Mouse (Mus musculus): ENCODE results near the gene Cntn5. TPM values are rescaled to one million over a fixed set of nuclear protein-coding genes. Genes with fewer than 3 reads are reported as not detected.

The Cntn5 gene
- polyA plus RNA-seq, 1 experiment from 2014 or later = 0.28 TPM

DNA sequence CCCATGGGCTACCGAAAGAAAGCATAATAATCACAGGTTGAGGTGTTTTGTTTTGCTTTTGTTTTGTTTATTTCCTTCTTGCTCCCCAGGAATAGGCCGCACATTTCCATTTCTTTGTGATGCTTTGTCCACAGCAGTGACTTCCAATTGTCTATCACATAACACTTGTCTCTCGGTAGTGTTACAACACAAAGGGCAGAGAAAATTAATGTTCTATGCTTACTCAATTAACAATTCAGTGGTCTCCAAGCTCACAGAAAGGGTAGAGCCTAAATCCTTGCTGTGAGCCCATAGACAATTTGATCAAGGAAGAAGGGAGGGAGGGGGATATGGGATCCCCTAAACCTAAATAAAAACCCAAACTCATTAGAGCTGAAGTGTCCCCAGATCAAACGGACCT, 671.2 kb downstream of the Cntn5 start:
- no peak for DNase-seq (ENCODE audit: low spot score)
- H3K4me2 ChIP-seq (ENCODE audit: low read depth, low read length) = no peak overlapping the region

DNA sequence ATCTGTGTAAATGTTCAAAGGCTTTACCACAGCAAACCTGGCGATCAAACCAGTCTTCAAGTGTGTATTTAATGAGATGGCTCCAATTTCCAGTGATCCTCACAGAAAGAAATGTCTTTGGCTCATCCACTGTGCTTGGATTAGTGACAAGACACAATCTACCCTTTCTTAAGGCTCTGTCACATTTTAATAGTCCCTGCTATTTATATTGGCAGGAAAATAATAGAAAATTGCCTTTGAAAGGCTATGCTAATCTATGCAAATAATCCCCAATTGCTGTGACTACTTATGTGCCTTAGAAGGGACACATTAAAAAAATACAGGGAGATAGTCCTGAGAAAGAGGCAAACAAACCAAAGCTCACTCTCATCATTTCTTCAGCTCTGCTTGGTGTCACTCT, 672.5 kb downstream of the Cntn5 start:
- Histone ChIP-seq H3K4me3 (ENCODE audit: low read depth, low read length) (no peak overlapping the region), H3K9ac (replicated peaks; ENCODE audit: low read length) (no peak overlapping the region), H3K4me1 (ENCODE audit: control insufficient read depth, insufficient read depth, low read length) (no peaks in the 10 kb centered on the region), H3K27ac (replicated peaks; ENCODE audit: low read depth, low read length) (no peak overlapping the region), H3K36me3 (replicated peaks; ENCODE audit: control insufficient read depth, insufficient read depth, low read depth, low read length) (no peaks in the 10 kb centered on the region), H3K9me3 (replicated peaks; ENCODE audit: control insufficient read depth, low read length) (no peaks in the 10 kb centered on the region), H3K4me2 (ENCODE audit: low read depth, low read length) (no peak overlapping the region), H3K27me3 (ENCODE audit: control insufficient read depth, insufficient read depth, low read length) (no peaks in the 10 kb centered on the region)
- ATAC-seq (replicated peaks; ENCODE audit: insufficient number of reproducible peaks, low FRiP score, low TSS enrichment, low read depth) (no peak), DNase-seq (ENCODE audit: low spot score) (no peak)
- 68% methylated on average over 1 of the region's 1 CpGs for WGBS

More for the DNA sequence above, 671.2 kb downstream of the Cntn5 start:
- Histone ChIP-seq H3K9me3 (replicated peaks; ENCODE audit: control insufficient read depth, low read length) (no peaks in the 10 kb centered on the region), H3K9ac (replicated peaks; ENCODE audit: low read length) (no peak overlapping the region), H3K4me3 (ENCODE audit: low read depth, low read length) (no peak overlapping the region), H3K4me1 (ENCODE audit: control insufficient read depth, insufficient read depth, low read length) (no peaks in the 10 kb centered on the region), H3K27ac (replicated peaks; ENCODE audit: low read depth, low read length) (no peak overlapping the region), H3K36me3 (replicated peaks; ENCODE audit: control insufficient read depth, insufficient read depth, low read depth, low read length) (no peaks in the 10 kb centered on the region), H3K27me3 (ENCODE audit: control insufficient read depth, insufficient read depth, low read length) (no peaks in the 10 kb centered on the region)
- 67% methylated on average over 4 of the region's 4 CpGs for WGBS
- ATAC-seq (replicated peaks; ENCODE audit: insufficient number of reproducible peaks, low FRiP score, low TSS enrichment, low read depth) = no peak

DNA sequence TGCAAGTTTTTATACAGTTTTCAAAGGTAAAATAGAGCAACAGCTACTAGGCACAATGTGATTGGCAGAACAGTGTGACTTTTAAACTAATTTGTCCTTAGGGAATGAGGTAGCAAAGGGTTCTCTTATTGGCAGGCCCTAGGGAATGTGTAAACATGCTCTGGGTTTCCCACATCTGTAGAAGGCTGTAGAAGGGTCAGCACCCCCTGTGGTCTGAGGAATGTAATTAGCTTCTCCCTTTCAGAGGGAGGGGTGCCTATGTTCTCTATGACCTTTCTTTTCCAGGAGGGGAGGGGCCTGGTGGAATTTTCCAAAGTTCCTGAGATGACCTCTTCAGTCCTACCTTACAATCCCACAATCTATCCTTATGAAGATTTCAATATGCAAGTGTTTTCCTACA, 673.6 kb downstream of the Cntn5 start:
- no peak for ATAC-seq (replicated peaks; ENCODE audit: insufficient number of reproducible peaks, low FRiP score, low TSS enrichment, low read depth)
- DNase-seq (ENCODE audit: low spot score) = no peak

DNA sequence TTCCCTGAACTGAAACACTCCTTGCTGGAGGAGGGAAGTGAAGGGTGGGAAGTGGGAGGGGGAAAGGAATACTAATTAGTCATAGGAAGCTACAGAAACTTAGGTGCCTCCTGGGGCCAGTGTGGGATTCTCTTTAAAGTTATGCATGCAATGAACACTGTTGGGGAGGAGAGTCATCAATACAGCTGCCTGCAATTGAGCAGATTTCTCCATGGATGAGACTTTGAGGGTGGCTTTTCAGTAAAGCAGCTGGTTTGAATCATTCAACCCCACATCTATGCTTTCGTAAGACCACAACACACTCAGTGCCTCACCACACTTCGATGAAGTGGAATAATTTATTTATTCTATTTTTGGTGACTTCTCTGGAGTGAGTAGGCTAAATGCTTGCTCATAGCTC, 674.9 kb downstream of the Cntn5 start:
- no peaks in the 10 kb centered on the region for H3K36me3 ChIP-seq (replicated peaks; ENCODE audit: control insufficient read depth, insufficient read depth, low read depth, low read length)
- DNase-seq (ENCODE audit: low spot score) = peak; percentile 21
- no peaks in the 10 kb centered on the region for H3K27me3 ChIP-seq (ENCODE audit: control insufficient read depth, insufficient read depth, low read length)
- H3K4me1 ChIP-seq (ENCODE audit: control insufficient read depth, insufficient read depth, low read length) = no peaks in the 10 kb centered on the region
- H3K4me2 ChIP-seq (ENCODE audit: low read depth, low read length) = no peak overlapping the region
- H3K4me3 ChIP-seq (ENCODE audit: low read depth, low read length) = no peak overlapping the region
- H3K9me3 ChIP-seq (replicated peaks; ENCODE audit: control insufficient read depth, low read length) = no peaks in the 10 kb centered on the region
- WGBS = 32% methylated on average over 2 of the region's 2 CpGs
- no peak overlapping the region for H3K9ac ChIP-seq (replicated peaks; ENCODE audit: low read length)
- H3K27ac ChIP-seq (replicated peaks; ENCODE audit: low read depth, low read length) = no peak overlapping the region
- ATAC-seq (replicated peaks; ENCODE audit: insufficient number of reproducible peaks, low FRiP score, low TSS enrichment, low read depth) = no peak; the same call in 1 of the 2 replicates

More for the DNA sequence above, 673.6 kb downstream of the Cntn5 start:
- Histone ChIP-seq H3K9ac (replicated peaks; ENCODE audit: low read length) (no peak overlapping the region), H3K27me3 (ENCODE audit: control insufficient read depth, insufficient read depth, low read length) (no peaks in the 10 kb centered on the region), H3K4me1 (ENCODE audit: control insufficient read depth, insufficient read depth, low read length) (no peaks in the 10 kb centered on the region), H3K4me3 (ENCODE audit: low read depth, low read length) (no peak overlapping the region), H3K36me3 (replicated peaks; ENCODE audit: control insufficient read depth, insufficient read depth, low read depth, low read length) (no peaks in the 10 kb centered on the region), H3K9me3 (replicated peaks; ENCODE audit: control insufficient read depth, low read length) (no peaks in the 10 kb centered on the region), H3K4me2 (ENCODE audit: low read depth, low read length) (no peak overlapping the region), H3K27ac (replicated peaks; ENCODE audit: low read depth, low read length) (no peak overlapping the region)

DNA sequence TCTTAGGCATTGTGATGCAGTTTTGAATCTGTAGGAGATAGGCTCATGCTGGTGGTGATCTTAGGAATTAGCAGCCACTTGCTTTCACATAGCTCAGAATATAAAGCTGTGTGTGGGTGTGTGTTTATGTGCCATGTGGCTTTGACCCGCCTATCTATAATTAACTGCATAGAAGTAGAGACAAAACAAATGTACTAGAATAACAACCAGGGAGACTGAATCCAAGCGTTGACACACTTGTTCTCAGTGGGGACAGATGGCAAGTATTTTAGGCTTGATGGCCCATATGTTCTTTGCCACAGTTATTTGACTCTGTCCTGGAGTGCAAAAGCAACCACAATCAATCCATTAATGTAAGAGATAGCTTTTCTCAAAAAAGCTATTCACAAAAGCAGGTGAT, 678.6 kb downstream of the Cntn5 start:
- no peak overlapping the region for H3K27ac ChIP-seq (replicated peaks; ENCODE audit: low read depth, low read length)
- no peaks in the 10 kb centered on the region for H3K27me3 ChIP-seq (ENCODE audit: control insufficient read depth, insufficient read depth, low read length)
- no peak overlapping the region for H3K9ac ChIP-seq (replicated peaks; ENCODE audit: low read length)
- H3K4me1 ChIP-seq (ENCODE audit: control insufficient read depth, insufficient read depth, low read length) = no peaks in the 10 kb centered on the region
- H3K36me3 ChIP-seq (replicated peaks; ENCODE audit: control insufficient read depth, insufficient read depth, low read depth, low read length) = no peaks in the 10 kb centered on the region
- no peak for DNase-seq (ENCODE audit: low spot score)
- WGBS = 63% methylated on average over 2 of the region's 2 CpGs
- H3K9me3 ChIP-seq (replicated peaks; ENCODE audit: control insufficient read depth, low read length) = no peaks in the 10 kb centered on the region
- no peak overlapping the region for H3K4me2 ChIP-seq (ENCODE audit: low read depth, low read length)
- H3K4me3 ChIP-seq (ENCODE audit: low read depth, low read length) = no peak overlapping the region
- no peak for ATAC-seq (replicated peaks; ENCODE audit: insufficient number of reproducible peaks, low FRiP score, low TSS enrichment, low read depth)

DNA sequence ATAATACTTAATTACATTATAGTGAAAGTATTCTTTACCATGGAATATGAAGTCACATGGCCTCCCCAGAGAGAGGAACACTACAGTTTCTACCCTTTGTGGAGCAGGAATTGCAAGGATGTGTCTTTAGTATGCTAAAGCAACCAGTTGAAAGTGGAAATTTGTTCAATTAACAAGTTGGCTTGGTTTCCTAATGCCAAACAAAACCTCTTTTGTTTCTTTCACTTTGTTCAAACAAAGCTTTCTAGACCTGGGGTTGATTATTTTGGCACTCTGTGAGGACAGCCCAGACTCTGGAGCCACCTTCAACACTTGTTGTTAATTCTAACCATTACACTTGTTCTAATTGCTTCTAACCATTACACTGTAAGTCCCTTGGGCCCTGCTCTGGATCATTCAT, 718.5 kb downstream of the Cntn5 start:
- DNase-seq (ENCODE audit: low spot score) = no peak
- Histone ChIP-seq H3K4me3 (ENCODE audit: low read depth, low read length) (no peak overlapping the region), H3K36me3 (replicated peaks; ENCODE audit: control insufficient read depth, insufficient read depth, low read depth, low read length) (no peaks in the 10 kb centered on the region), H3K9me3 (replicated peaks; ENCODE audit: control insufficient read depth, low read length) (no peaks in the 10 kb centered on the region), H3K9ac (replicated peaks; ENCODE audit: low read length) (no peak overlapping the region), H3K27me3 (ENCODE audit: control insufficient read depth, insufficient read depth, low read length) (no peaks in the 10 kb centered on the region), H3K27ac (replicated peaks; ENCODE audit: low read depth, low read length) (no peak overlapping the region), H3K4me2 (ENCODE audit: low read depth, low read length) (no peak overlapping the region), H3K4me1 (ENCODE audit: control insufficient read depth, insufficient read depth, low read length) (no peaks in the 10 kb centered on the region)
- no peak for ATAC-seq (replicated peaks; ENCODE audit: insufficient number of reproducible peaks, low FRiP score, low TSS enrichment, low read depth)

DNA sequence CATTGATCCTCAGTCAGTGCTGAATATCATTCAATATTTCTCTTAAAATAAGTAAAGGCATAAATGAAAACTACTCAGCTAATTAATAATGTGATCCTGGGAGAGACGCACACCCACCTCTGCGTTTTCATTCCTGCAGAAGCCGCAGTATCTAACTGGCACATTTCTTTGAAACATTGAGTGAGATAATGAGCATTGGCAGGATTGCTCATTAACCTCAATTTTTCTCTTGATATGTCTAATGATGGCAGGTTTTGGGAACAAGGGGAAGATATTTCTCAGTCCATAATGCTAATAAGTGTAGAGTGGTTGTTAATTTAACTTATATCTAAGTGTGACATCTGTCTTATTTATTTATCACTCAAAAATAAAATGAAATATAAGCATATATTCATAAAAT, 734.0 kb downstream of the Cntn5 start:
- no peak overlapping the region for H3K9ac ChIP-seq (replicated peaks; ENCODE audit: low read length)
- H3K4me3 ChIP-seq (ENCODE audit: low read depth, low read length) = no peak overlapping the region
- 85% methylated on average over 3 of the region's 3 CpGs for WGBS
- DNase-seq (ENCODE audit: low spot score) (no peak), ATAC-seq (replicated peaks; ENCODE audit: insufficient number of reproducible peaks, low FRiP score, low TSS enrichment, low read depth) (no peak)
- H3K4me2 ChIP-seq (ENCODE audit: low read depth, low read length) = no peak overlapping the region
- H3K9me3 ChIP-seq (replicated peaks; ENCODE audit: control insufficient read depth, low read length) = no peaks in the 10 kb centered on the region
- no peaks in the 10 kb centered on the region for H3K36me3 ChIP-seq (replicated peaks; ENCODE audit: control insufficient read depth, insufficient read depth, low read depth, low read length)
- H3K4me1 ChIP-seq (ENCODE audit: control insufficient read depth, insufficient read depth, low read length) = no peaks in the 10 kb centered on the region
- H3K27me3 ChIP-seq (ENCODE audit: control insufficient read depth, insufficient read depth, low read length) = no peaks in the 10 kb centered on the region
- H3K27ac ChIP-seq (replicated peaks; ENCODE audit: low read depth, low read length) = no peak overlapping the region

DNA sequence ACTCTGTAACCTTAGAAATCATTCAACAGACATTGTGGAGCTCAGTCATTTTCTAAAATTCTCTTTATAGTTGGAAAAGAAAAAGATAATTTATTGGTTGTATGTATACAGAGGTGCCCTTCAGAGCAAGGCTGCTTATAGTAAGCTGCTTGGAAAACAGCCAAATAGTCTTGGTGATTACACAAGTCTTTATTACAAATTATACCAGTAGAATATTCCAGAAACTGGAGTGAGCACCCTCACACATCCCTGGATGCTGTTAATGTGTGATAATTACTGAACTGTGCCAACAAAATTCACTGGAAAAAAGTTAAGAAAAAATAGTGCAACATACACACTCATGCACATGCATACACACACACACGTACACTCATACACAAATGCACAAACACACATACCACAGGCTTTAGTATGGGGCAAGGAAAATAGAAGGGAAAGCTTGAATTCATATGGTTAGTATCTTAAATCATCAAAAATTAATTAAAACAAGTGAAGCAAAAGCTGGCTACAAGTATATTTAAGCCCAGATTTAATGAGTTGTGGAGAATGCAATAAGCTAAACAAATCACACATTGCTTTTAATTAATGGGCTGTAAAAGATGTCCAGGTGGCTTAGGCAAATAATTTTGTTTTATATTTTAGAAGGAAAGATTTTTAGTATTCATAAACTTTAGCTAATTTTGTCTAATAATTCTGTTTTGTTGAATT, 783.1 kb downstream of the Cntn5 start:
- WGBS = 91% methylated on average over 1 of the region's 1 CpGs
- no peaks in the 10 kb centered on the region for H3K9me3 ChIP-seq (replicated peaks; ENCODE audit: control insufficient read depth, low read length)
- no peaks in the 10 kb centered on the region for H3K36me3 ChIP-seq (replicated peaks; ENCODE audit: control insufficient read depth, insufficient read depth, low read depth, low read length)
- H3K4me2 ChIP-seq (ENCODE audit: low read depth, low read length) = no peak overlapping the region
- H3K4me3 ChIP-seq (ENCODE audit: low read depth, low read length) = no peak overlapping the region
- H3K4me1 ChIP-seq (ENCODE audit: control insufficient read depth, insufficient read depth, low read length) = no peaks in the 10 kb centered on the region
- no peak overlapping the region for H3K9ac ChIP-seq (replicated peaks; ENCODE audit: low read length)
- no peak overlapping the region for H3K27ac ChIP-seq (replicated peaks; ENCODE audit: low read depth, low read length)
- DNase-seq (ENCODE audit: low spot score) (no peak), ATAC-seq (replicated peaks; ENCODE audit: insufficient number of reproducible peaks, low FRiP score, low TSS enrichment, low read depth) (no peak)
- no peaks in the 10 kb centered on the region for H3K27me3 ChIP-seq (ENCODE audit: control insufficient read depth, insufficient read depth, low read length)
